Mouse (Mus musculus): ENCODE data around the gene Lrrc43.
A peak's percentile ranks its signal among the peaks of the same experiment; 100 is the strongest.
"Not testable (repeated sequence)": the region's sequence is repeated elsewhere in the genome, so short reads cannot be mapped to it uniquely, and the experiment has no call there.

Lrrc43 gene

DNA sequence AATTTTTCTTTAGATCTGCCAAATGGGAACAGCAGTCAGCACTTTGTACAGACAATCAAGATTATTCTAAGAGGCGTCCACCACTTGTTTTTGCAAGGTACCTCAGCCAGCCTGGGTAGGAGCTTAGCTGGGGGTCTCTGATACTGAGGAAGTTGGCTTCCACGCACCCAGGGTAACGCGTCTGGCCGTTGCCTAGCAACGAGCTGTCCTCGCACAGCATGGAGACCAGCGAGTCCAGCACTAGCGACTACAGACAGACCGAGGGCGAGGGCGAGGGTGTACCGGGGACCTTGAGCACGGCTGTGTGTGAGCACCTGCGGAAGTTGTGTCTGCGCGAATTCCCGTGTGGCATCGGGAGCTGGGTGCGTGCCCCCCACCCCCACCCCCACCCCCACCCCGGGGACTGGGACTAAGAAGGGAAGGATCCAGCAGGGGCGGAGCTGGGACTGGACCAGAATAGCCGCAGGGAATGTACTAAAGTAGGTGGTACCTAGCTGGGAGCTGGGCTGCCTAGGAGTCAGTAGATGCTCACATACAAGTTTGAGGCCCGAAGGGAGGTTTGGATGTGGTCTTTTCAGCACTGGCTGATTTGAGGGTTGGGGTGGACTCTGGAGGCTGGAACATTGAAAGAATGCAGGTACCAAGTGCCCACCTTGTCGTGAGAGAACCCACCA lies at the start of gene Lrrc43, which contains the start of gene Il31:
Lrrc43 (plus strand) TSS at position 194 of the 674 bp plus-strand sequence.
Il31 (minus strand) TSS at position 378 of the 674 bp plus-strand sequence.
- DNase-seq = peak in 1 of 2 experiments; percentile 34

DNA sequence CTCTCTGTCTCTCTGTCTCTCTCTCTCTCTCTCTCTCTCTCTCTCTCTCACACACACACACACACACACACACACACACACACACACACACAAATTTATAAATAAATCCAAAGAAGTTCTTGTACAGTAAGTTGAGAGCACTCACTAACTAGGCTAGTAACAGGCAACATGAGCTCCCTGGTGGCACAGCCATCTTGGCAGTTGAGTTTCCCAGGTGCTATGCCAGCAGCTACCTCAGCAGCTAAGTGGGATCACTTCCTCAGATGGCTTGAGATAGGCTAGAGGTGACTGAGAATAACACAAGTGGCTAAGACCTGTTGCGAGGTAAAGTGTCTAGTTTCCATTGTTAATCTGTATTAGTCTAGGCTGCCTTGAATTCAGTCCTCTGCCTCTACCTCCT lies 49.8 kb upstream of the Lrrc43 start:
- DNase-seq = no peak

DNA sequence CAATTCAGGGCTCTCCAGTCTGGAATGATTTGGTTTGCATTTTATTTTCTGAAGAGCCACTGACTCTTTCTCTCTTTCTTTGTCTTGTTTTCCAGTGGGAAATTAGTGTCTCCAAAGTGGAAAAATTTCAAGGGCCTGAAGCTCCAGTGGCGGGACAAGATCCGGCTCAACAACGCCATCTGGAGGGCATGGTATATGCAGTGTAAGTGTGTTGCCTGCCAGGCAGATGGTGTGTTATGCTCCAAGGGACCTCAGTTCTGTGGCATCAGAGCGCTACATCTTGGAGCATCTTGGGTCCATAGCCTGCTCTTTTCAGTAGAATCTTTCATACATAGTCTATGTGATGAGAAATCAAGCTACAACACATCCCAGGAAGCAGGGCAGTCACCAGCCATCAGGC lies 49.2 kb upstream of the Lrrc43 start:
- peak; percentile 52 to 59 for DNase-seq

DNA sequence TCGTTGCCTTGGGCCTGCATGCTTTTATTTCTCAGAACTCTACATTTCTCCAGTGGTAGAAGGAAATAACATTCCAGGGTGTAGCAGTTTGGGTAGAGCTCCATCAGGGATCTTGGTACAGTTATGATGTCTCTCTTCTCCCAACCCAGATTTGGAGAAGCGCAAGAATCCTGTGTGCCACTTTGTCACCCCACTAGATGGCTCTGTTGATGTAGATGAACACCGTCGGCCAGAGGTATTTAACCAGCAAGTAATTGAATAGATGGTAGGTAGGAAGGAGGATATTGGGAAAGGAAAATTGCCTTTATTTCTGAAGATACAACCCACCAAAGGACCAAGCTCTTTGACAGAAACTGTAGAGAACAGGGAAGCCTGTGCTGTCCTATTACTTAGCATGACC lies 48.4 kb upstream of the Lrrc43 start:
- no peak for DNase-seq

DNA sequence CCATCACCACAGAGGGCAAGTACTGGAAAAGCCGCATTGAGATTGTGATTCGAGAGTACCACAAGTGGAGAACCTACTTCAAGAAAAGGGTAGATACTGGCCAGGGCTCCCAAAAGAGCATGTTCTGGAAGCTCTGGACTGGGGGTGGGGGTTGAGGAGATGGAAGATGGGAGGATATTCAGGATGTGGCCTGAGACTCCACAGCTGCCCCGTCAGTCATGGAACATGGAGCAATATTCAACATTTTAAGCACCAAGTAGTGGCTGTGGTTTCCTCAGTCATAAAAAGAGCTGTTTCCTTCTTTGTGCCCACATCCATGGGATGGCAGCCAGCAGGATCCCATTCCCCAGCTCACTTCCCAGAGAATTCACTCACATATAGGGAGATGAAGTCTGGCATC lies 46.8 kb upstream of the Lrrc43 start:
- no peak for DNase-seq

DNA sequence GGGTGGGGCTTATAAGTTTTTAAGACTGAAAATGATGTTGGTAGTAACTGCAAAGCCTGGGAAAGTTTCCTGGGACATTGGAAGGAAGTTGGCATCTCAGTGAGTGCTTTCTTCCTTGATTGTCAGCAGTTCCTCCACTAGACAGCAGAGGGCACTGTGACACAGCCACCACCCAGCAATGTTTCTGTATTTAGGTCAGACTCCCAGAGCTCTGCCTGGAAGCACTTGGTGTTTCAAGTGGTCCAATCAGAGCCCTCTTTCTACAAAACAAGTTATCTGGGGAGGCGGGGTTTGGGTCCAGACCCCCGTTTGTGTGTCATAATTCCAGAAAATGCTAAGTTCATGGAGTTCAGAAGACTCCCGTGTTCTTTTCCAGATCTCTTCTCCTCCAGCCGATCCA lies 45.0 kb upstream of the Lrrc43 start:
- DNase-seq = peak; percentile 78 to 80

DNA sequence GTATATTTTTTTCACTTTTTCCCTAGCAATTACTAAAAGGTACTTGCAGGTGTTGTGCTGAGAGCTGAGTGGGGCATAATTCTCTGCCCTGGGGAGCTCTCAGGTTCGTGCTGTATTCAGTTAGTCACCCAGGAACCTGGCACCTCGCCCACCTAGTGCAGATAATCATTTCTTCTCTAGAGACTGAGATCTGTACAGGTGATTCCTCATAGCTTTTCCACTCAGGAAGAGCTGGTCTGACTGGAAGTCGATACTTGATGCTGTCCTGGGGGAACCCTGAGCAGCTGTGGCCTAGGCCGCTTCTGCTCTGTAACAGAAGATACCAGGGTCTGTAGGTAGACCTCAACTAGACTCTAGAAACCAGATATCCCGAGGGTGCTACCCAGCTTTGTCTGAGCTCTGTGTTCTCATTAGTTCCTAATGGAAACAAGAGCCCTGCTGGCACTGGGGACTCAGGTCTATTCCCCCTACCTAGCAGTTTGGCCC lies 44.2 kb upstream of the Lrrc43 start:
- no peak for DNase-seq

DNA sequence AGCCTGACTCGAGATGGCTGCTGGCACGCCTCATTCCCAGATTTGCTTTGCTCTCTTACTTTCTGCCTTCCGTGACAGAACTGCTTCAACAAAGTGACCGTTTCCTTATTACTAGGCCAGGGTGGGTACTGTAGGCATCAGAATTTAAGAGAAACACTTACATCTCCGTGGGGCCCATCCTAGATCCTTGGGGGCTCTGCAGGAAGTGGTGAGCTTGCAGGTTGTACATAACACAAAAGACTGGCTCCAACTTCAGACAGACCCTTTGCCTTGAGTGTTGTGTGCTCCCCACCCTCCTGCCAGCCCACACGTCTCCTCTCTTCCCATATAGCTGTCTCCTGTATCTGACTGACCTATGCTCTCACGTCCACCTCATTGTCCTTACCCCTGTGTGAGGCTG lies 37.2 kb upstream of the Lrrc43 start:
- DNase-seq = no peak

DNA sequence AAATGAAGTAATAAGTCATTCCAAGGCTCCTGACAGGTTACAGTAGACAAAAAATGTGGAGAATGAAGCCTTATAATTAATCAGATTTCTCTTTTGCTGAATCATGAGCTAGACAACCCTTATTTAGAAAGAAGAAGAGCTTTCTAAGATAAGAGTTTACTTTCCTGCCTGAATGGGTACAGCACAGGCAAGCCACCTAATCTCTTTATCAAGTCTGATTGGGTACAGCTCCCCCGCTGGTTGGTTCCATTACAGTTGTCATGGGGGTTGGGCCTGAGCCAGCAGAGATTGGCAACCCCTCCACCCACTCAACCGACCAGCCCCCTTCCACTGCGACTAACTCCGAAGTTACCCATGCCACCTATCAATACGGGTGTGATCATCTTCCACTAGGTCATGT lies 27.7 kb upstream of the Lrrc43 start:
- no peak for DNase-seq

DNA sequence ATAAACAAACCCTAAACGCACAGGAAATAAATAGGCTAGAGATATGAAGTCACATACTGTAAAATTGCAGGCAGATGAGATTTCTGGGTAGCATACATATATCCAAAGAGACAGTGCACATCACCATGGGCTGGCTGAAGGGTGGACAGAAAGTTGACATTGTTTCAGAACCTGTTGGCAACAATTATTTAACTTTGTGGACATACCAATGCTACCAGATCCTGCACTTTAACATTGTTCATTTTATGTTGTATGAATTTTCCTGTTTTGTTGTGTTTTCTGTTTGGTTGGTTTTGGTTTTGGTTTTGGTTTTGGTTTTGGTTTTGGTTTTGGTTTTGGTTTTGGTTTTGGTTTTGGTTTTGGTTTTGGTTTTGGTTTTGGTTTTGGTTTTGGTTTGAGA lies 24.5 kb upstream of the Lrrc43 start:
- DNase-seq = no peak

DNA sequence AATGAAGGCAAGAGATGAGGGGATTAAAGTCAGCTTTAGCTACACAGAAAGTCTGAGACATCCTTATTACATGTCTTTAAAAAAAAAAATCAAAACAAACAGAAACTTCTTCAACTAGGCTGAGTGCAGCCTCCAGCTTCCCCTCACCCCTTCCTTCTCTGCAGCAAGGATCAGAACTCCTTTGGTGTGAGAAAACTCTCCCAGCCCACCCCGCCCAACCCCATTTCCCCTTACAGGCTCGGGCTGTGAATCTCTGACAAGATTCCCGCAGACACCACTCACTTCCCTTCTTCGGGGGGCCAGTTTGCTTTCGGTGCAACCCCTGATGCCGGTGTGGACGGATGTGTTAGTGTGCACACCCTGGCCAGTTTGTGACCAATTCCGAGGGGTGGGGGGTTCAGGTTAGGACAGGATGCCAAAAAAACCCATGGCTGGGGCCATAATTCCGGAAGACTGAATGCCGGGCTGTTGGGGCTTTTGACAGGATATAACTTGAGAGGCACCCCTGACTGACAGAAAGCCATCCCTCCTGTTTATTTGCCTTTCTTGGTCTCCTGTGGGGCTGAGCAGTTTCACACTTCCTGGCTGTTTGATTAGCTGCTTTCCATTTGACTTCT lies 18.2 kb upstream of the Lrrc43 start:
- peak in 1 of 2 experiments; percentile 5 for DNase-seq

DNA sequence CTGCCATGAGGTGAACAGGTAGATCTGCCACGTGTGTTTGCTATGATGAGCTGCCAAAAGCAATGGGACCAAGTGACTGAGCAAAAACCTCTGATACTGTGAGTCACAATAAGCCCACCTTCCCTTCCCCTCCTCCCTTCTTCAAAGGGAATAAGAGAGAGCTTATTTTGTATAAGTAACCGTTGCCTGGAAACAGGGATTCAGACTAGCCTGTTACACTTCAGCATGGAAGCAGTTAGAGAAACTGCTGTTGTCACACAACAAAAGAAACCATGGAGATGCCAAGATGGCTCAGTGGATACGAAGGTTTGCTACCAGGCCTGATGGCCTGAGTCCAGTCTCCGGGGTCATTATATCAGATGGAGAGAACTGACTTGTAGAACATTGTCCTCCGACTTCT lies 15.3 kb upstream of the Lrrc43 start:
- DNase-seq = no peak

DNA sequence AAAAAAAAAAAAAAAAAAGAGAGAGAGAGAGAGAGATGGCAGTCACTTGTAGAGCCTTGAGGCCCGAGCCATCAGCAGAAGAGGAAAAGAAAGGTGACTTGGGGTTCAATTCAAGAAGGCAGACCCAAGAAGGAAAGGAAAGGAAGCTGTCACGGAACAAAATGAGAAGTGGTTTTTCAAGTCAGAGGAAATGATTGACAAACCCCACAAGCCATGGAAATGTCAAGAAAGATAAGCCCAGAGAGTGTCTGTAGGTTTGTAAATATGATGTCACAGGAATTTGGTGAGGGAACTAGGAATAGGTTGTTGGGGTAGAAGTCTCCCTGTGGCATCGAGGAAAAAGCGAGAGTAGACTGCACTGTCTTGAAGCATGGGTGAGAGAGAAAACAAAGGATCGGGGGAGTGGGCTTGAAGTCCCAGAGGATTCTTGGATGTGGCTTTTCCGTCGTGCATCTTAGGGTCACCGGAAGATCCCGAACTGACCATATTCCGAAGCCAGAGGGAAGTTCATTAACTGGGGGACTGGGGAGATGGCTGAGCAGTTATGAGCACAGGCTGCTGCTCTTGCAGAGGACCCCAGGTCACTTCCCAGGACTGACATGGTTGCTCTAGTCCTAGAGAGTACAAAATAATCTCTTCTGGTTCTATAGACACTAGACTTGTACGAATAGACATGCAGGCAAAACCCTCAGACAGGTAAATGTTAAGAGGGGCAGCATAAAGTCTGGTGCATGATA lies 1.3 kb upstream of the Lrrc43 start:
- DNase-seq = no peak

DNA sequence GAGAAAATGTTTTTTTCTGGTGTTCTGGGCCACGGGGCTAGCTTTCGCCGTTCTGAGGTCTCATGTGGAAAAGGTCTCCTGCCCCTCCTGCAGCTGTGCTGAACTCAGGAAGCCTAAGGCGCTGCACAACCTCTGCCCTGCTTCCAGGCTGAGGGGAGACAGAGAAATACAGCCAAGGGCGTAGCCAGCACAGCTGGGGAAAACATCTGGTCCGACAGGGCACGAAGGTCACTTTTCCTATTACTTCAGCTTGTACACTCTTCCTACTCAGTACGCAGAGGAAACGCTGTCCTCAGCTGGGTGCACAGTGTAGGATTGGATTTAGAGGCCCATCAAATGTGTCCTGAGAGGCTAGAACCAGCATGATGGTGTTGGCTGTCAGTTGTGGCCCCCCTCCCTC lies 830 bp downstream of the Lrrc43 start:
- no peak for DNase-seq

DNA sequence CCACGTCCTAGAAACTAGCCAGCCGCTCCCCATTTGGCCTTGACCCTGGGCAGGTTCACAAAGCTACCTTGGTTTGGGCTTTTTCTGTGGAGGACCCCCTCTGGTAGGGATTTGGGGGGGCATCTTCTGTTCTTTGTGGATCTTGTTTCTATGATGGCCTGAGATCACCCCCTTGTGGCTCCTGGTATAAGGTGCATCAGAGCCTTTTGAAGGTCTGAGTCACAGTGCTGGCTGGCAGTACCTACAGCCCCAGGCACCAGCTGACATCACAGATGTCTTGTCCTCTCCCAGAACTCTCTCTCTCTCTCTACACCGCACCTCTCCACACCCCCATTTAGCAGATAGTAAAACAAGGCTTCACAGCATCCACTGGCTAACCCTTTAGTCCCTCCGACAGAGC lies 10.6 kb downstream of the Lrrc43 start:
- DNase-seq = peak; percentile 30 to 50

DNA sequence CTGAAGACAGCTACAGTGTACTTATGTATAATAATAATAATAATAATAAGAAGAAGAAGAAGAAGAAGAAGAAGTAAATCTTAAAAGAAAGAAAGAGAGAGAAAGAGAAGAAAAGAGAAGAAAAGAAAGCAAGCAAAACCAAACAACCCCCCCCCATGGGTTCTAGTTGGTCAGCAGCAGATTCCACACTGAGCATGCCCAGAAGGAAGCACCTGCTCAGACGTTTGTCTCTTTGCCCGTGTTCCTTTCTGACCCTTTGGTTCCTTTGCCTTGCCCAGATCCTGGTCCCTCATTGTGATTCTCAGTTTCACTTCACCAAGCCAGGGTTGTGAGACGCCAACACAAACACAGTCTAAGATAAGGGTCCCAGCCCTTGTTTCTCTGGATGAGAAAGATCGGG lies 12.9 kb downstream of the Lrrc43 start:
- no peak for DNase-seq

DNA sequence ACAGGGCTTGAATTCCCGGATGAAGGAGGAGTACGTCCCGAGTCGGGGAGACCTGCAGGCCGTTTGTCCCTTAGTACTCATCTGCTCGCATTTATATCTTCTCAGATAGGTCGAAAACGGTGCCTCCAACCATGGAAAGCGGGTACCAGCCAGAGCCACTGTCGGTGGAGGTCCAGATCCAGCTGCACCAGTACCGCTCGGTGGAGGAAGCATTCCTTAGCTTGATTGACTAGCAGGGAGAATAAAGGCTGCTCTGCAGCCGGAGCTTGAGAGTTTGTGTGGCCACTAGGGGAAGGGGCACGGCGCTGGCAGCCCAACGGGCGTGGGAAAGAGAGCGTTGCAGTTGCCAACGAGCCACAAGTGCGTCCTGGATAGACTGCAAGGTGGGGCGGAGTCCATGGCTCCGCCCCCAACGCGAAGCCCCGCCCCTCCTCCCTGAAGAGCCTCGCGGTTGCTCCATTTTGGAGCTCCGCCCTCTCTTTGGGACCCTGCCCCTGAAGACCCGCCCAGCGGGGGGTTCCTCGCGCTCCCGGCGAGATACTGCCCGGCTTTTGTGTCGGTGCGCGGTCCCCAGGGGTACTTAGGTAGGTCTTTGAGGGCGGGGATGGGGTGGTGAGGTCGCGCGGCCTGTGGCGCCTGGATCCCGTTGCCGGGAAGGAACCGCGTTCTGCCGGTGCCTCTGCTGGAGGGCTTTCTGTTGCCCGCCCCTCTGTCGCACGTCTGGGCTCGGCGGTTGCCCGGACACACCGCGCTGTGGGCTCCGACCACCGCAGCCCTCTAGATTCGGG lies 19.0 kb downstream of the Lrrc43 start:
- DNase-seq = peak; percentile 92 to 93

DNA sequence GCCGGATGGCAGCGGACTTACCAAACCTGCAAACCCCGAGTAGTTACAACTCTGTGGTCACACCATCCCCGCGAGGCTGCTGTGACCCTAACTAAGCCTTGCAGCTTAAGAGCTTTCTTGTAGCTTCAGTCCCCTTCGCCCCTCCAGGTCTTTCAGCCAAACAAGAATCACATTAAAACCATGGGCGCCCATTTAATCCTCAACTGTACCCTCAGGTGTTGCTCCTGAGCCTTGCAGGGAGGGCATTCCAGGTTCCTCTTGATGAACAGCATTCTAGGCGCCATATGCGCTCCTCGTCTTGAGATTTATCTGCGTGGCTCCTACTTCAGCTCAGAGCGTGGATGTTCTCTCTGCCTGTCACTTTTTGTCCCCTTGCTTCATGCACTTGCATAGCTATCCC lies 19.8 kb downstream of the Lrrc43 start:
- DNase-seq = no peak

DNA sequence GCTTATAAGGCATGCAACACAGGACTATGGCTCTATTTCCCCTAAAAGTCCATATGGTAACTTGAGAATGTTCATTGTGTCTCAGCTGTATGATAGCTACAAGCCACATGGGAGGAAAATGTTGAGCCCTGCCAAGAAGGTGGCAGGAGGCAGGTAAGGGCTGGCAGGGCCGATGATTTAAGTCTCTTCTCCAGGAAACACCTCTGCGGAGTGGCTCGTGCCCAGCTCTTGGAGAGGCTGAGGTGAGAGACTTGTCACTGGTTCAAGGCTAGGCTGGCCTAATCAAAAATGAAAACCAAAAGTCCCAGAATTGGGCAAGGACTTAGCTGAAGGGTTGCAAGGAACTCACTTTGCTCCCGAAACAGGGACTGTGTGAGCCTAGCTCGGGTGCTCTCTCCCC lies 21.1 kb downstream of the Lrrc43 start, which contains the start of gene B3gnt4:
B3gnt4 (plus strand) TSS at position 301 of the 400 bp plus-strand sequence.
- DNase-seq = no peak

DNA sequence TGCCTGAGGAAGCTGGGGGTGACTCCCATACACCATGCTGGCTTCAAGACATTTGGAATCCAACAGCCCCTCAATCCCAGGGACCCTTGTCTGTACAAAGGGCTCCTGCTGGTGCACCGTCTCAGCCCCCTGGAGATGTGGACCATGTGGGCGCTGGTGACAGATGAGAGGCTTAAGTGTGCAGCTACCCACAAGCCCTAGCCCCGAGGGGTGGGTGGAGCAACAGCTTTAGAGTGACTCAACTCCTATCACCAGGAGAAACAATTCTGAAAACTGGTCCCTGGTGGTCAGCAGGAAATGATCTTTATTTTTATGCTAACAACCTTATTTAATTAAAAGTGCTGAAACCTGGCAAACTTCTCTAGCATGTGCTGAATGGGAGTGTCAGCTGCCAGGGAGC lies 22.3 kb downstream of the Lrrc43 start:
- not testable (repeated sequence) for DNase-seq

DNA sequence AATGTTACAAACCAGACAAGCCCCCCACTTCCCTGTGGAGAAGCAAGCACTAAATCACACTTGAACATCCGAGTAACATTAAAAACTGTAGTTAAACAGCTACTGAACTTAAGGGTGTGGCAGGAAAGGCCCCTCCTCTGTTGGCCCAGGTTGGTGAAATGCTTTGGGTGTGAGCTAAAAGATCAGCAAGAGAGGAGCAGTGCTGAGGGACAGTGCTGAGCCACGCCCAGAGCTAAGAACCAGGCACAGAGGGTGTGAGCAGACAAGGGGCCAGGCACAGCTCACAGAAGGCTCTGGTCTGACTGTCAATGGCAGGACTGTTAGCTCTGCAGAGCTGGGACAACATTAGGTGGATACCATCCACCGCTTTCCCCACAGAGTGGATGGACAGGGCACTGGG lies 23.0 kb downstream of the Lrrc43 start:
- DNase-seq = no peak

DNA sequence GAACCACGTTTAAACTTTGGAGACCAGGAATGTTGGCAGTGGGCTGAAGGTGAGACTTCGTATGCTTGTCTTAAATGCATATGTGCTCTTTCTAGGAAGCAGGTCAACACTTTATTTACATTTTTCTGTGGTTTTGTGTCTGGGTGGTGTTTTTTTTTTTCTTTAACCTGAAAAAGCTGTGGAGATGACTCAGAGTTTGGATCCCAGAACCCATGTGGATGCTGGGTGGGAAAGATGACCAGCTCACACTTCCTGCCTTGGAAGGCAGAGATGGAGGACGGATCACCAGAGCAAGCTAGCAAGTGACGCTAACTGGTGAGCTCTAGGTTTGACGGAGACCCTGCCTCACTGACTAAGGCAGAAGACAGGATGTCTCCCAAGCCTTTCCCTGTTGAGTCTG lies 25.8 kb downstream of the Lrrc43 start:
- no peak for DNase-seq

DNA sequence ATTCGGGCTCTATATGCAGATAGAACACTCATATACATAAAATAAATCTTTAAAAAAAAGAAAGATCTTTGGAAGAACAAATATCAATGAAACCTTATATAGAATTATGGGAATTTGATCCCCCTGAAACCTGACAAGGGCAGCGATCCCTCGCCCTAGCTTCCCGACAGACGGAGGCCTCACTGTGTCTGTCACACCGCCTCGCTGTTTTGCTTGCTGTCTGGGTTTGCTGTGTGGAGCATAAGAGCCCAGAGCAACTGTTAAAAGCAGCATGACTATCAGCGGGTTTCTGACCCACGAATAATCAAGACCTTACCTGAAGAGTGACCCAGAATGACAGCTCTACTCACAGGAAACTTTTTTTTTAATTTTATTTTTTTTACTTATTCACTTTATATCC lies 31.6 kb downstream of the Lrrc43 start:
- no peak for DNase-seq
